Mouse (Mus musculus): ENCODE measurements around the gene Ece1.
"Not testable (repeated sequence)": the region's sequence is repeated elsewhere in the genome, so short reads cannot be mapped to it uniquely, and the experiment has no call there.

The Ece1 gene

GRCm38 (mm10) chr4:137941871-137942781, 80.1 kb downstream of the Ece1 start:
- no peak for DNase-seq (ENCODE audit: low spot score)

- DNase-seq (ENCODE audit: low spot score): no peak
Observed at GRCm38 (mm10) chr4:137942782-137943486, 80.9 kb downstream of the Ece1 start.

- no peak for DNase-seq (ENCODE audit: low spot score)
Observed at GRCm38 (mm10) chr4:137943540-137943939, 81.5 kb downstream of the Ece1 start.

- DNase-seq (ENCODE audit: low spot score): no peak
Observed at GRCm38 (mm10) chr4:137945376-137945775, 83.3 kb downstream of the Ece1 start.

- no peak for DNase-seq (ENCODE audit: low spot score)
Observed at GRCm38 (mm10) chr4:137946419-137946818, 84.4 kb downstream of the Ece1 start.

GRCm38 (mm10) chr4:137952840-137953239, 90.8 kb downstream of the Ece1 start:
- DNase-seq (ENCODE audit: low spot score): peak; percentile 79

GRCm38 (mm10) chr4:137954184-137954583, 92.1 kb downstream of the Ece1 start:
- no peak for DNase-seq (ENCODE audit: low spot score)

GRCm38 (mm10) chr4:137954926-137955396, 92.9 kb downstream of the Ece1 start:
- DNase-seq (ENCODE audit: low spot score): peak; percentile 63

- no peak for DNase-seq (ENCODE audit: low spot score)
Observed at GRCm38 (mm10) chr4:137956260-137956659, 94.2 kb downstream of the Ece1 start.

GRCm38 (mm10) chr4:137959889-137960665, 98.0 kb downstream of the Ece1 start:
- peak; percentile 18 for DNase-seq (ENCODE audit: low spot score)

GRCm38 (mm10) chr4:137960757-137961156, 98.7 kb downstream of the Ece1 start:
- peak; percentile 10 for DNase-seq (ENCODE audit: low spot score)

- no peak for DNase-seq (ENCODE audit: low spot score)
Observed at GRCm38 (mm10) chr4:137962643-137963350, 100.8 kb downstream of the Ece1 start.

- DNase-seq (ENCODE audit: low spot score): no peak
Observed at GRCm38 (mm10) chr4:137963431-137963830, 101.4 kb downstream of the Ece1 start.

- DNase-seq (ENCODE audit: low spot score): peak; percentile 66
Observed at GRCm38 (mm10) chr4:137963881-137964584, 102.0 kb downstream of the Ece1 start.

- no peak for DNase-seq (ENCODE audit: low spot score)
Observed at GRCm38 (mm10) chr4:137964585-137964930, 102.5 kb downstream of the Ece1 start.

- peak; percentile 79 for DNase-seq (ENCODE audit: low spot score)
Observed at GRCm38 (mm10) chr4:137968203-137968602, 106.2 kb downstream of the Ece1 start.

GRCm38 (mm10) chr4:137970623-137971199, 108.7 kb downstream of the Ece1 start:
- DNase-seq (ENCODE audit: low spot score): not testable (repeated sequence)

- not testable (repeated sequence) for DNase-seq (ENCODE audit: low spot score)
Observed at GRCm38 (mm10) chr4:137974856-137975432, 112.9 kb downstream of the Ece1 start.

- DNase-seq (ENCODE audit: low spot score): not testable (repeated sequence)
Observed at GRCm38 (mm10) chr4:137979066-137979644, 117.1 kb downstream of the Ece1 start.

GRCm38 (mm10) chr4:137982869-137983268, 120.8 kb downstream of the Ece1 start:
- DNase-seq (ENCODE audit: low spot score): no peak

All from c-Kit-positive CD71-positive TER-119-positive erythroid progenitor cells, embryonic 14.5 days (primary cell).